Mouse (Mus musculus) kidney, postnatal 0 days (tissue): ENCODE measurements around the gene Lrrc4. TPM values are rescaled to one million over a fixed set of nuclear protein-coding genes. Genes with fewer than 3 reads are reported as not detected.
A peak's percentile ranks its signal among the peaks of the same experiment; 100 is the strongest.

Source experiments
- ATAC-seq: fragments of 200-750 bp; cut with Nextera tagmentation; replicated peaks from 2 replicates; pipeline ENCODE4 v1.8.0; 2017; ENCODE audit warnings: low read depth, moderate number of reproducible peaks, moderate TSS enrichment, moderate library complexity; ENCODE audit not compliant: low FRiP score
- DNase-seq: peaks from one replicate; pipeline ENCODE4 v3.0.0-alpha.2; 2016; ENCODE audit warnings: low spot score
- H3K27ac ChIP-seq: fragments of 300-500 bp; sonication (generic); 2 replicates; pipeline ENCODE4 v1.5.1; 2014; ENCODE audit warnings: mild to moderate bottlenecking
- H3K27me3 ChIP-seq: fragments of 300-500 bp; sonication (generic); 2 replicates; pipeline ENCODE4 v1.6.1; 2014; ENCODE audit warnings: low read length, mixed read lengths; ENCODE audit not compliant: insufficient read depth
- H3K36me3 ChIP-seq: fragments of 300-500 bp; sonication (generic); 2 replicates; pipeline ENCODE4 v1.6.1; 2014; ENCODE audit warnings: low read length, mixed read lengths; ENCODE audit not compliant: insufficient read depth
- H3K4me1 ChIP-seq: fragments of 300-500 bp; sonication (generic); replicated peaks from 2 replicates; pipeline ENCODE4 v1.6.1; 2014; ENCODE audit warnings: antibody characterized with exemption, low read length, mixed read lengths; ENCODE audit not compliant: insufficient read depth
- H3K4me2 ChIP-seq: fragments of 300-500 bp; sonication (generic); 2 replicates; pipeline ENCODE4 v1.6.1; 2014; ENCODE audit warnings: mild to moderate bottlenecking, low read length, moderate library complexity, mixed read lengths
- H3K4me3 ChIP-seq: fragments of 300-500 bp; sonication (generic); replicated peaks from 2 replicates; pipeline ENCODE4 v1.5.1; 2014; ENCODE audit warnings: low read depth, low read length
- H3K9ac ChIP-seq: fragments of 300-500 bp; sonication (generic); 2 replicates; pipeline ENCODE4 v1.6.1; 2014; ENCODE audit warnings: low read depth, low read length
- H3K9me3 ChIP-seq: fragments of 300-500 bp; sonication (generic); replicated peaks from 2 replicates; pipeline ENCODE4 v1.6.1; 2016; ENCODE audit warnings: low read length, inconsistent platforms, mixed read lengths
- CTCF ChIP-seq: IDR thresholded peaks from 2 replicates; pipeline ENCODE4 v1.5.1; 2016; ENCODE audit warnings: antibody characterized with exemption, low read depth, mild to moderate bottlenecking, moderate library complexity
- WGBS: fragments of 180-500 bp; shearing (Covaris S2); extraction: QIAGEN DNeasy Blood & Tissue Kit; methylation state at CpG from one replicate; pipeline ENCODE4 v1.1.7; 2014; 5-methylcytosine and 5-hydroxymethylcytosine counted together
- polyA plus RNA-seq: library from polyadenylated mRNA; unstranded; fragments of >200 nt; fragmentation: Nextera tagmentation; extraction: Ambion mirVana; gene quantifications from 2 replicates; pipeline ENCODE4 v1.2.1, GENCODE M21; 2015

The Lrrc4 gene
- polyA plus RNA-seq, 1 experiment from 2014 or later: 0.66 TPM

DNA sequence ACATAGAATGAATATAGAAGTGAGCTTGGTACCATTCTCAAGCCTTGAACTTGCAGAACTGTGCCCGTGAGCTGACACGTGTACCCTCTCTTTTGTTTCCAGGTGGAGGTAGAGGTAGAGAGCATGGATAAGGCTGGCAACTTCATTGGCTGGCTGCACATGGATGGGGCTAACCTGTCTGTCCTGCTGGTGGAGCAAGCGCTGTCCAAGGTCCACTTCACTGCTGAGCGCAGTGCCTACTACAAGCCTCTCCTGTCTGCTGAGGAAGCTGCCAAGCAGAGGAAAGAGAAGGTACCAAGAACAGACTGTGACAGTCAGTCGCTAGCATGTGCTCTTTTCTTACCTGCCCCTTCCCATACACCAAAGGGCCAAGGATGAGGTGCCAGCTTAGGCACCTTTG lies 43.2 kb upstream of the Lrrc4 start:
- Histone ChIP-seq H3K27me3 (no peaks in the 10 kb centered on the region), H3K4me3 (no peak overlapping the region), H3K4me1 (0 out of 2 replicates have a peak, but pooled peaks cover 13% of the 10 kb centered on the region), H3K9ac (no peak overlapping the region), H3K9me3 (no peaks in the 10 kb centered on the region), H3K27ac (no peak overlapping the region), H3K4me2 (no peak overlapping the region), H3K36me3 (0 out of 2 replicates have a peak, but pooled peaks cover 3% of the 10 kb centered on the region)
- ATAC-seq (no peak), DNase-seq (no peak)
- TF ChIP-seq CTCF: no peak
- 82% methylated on average over 5 of the region's 5 CpGs for WGBS

GRCm38 (mm10) chr6:28874053-28874452 lies 42.5 kb upstream of the Lrrc4 start:
- 56% methylated on average over 11 of the region's 11 CpGs for WGBS
- TF ChIP-seq CTCF: no peak
- DNase-seq (peak; percentile 41), ATAC-seq (no peak)
- Histone ChIP-seq H3K27me3 (no peaks in the 10 kb centered on the region), H3K9ac (no peak overlapping the region), H3K4me2 (no peak overlapping the region), H3K4me1 (0 out of 2 replicates have a peak, but pooled peaks cover 13% of the 10 kb centered on the region), H3K27ac (no peak overlapping the region), H3K4me3 (no peak overlapping the region), H3K36me3 (0 out of 2 replicates have a peak, but pooled peaks cover 3% of the 10 kb centered on the region), H3K9me3 (no peaks in the 10 kb centered on the region)

- no peak for DNase-seq
- H3K9me3 ChIP-seq: no peaks in the 10 kb centered on the region
- H3K4me2 ChIP-seq: no peak overlapping the region
- peaks cover 13% of the 10 kb centered on the region; the same call in 1 of the 2 replicates for H3K4me1 ChIP-seq
- 94% methylated on average over 3 of the region's 3 CpGs for WGBS
- no peak overlapping the region for H3K27ac ChIP-seq
- 0 out of 2 replicates have a peak, but pooled peaks cover 3% of the 10 kb centered on the region for H3K36me3 ChIP-seq
- H3K27me3 ChIP-seq: no peaks in the 10 kb centered on the region
- no peak overlapping the region for H3K9ac ChIP-seq
- no peak overlapping the region for H3K4me3 ChIP-seq
- no peak for ATAC-seq
- TF ChIP-seq CTCF: no peak
These were observed 40.9 kb upstream of the Lrrc4 start for GRCm38 (mm10) chr6:28872421-28872795.

DNA sequence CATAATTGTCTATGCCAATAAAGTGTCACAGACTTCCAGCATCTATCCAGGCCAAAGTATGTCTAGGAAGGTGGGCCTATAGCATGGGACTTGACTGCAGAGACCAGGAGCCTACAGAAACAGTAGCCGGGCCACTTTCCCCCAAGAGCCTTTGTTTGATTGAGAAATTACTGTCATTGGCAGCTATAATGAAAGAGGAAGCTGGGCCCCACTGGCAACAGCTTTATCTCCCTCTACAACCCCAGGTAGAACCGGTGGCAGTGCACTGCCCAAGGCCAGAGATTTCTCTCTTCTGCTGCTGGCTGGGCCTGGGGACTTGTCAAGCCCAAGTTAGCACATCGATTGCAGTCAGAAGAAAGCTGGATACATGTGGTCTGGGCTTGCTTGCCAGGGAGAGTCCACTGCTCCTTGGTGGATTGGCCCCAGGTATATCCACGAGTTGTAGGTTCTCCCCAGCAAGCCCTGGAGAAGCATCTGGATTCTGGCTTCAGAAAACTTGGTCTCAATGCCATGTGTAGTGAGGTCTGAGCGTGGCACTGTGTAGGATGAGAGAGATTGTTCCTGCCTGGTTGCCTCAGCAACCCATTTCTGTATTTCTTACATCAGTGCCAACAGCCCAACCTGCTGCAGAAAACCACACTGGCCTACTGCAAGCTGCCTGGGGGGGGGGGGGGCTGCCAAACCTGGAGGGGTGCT lies 40.3 kb upstream of the Lrrc4 start:
- 84% methylated on average over 5 of the region's 5 CpGs for WGBS
- TF ChIP-seq CTCF: no peak
- no peak overlapping the region for H3K9ac ChIP-seq
- H3K36me3 ChIP-seq: 0 out of 2 replicates have a peak, but pooled peaks cover 3% of the 10 kb centered on the region
- H3K9me3 ChIP-seq: no peaks in the 10 kb centered on the region
- no peak overlapping the region for H3K4me3 ChIP-seq
- ATAC-seq: no peak
- peaks cover 13% of the 10 kb centered on the region; the same call in 1 of the 2 replicates for H3K4me1 ChIP-seq
- no peak overlapping the region for H3K4me2 ChIP-seq
- no peak for DNase-seq
- no peak overlapping the region for H3K27ac ChIP-seq
- no peaks in the 10 kb centered on the region for H3K27me3 ChIP-seq

DNA sequence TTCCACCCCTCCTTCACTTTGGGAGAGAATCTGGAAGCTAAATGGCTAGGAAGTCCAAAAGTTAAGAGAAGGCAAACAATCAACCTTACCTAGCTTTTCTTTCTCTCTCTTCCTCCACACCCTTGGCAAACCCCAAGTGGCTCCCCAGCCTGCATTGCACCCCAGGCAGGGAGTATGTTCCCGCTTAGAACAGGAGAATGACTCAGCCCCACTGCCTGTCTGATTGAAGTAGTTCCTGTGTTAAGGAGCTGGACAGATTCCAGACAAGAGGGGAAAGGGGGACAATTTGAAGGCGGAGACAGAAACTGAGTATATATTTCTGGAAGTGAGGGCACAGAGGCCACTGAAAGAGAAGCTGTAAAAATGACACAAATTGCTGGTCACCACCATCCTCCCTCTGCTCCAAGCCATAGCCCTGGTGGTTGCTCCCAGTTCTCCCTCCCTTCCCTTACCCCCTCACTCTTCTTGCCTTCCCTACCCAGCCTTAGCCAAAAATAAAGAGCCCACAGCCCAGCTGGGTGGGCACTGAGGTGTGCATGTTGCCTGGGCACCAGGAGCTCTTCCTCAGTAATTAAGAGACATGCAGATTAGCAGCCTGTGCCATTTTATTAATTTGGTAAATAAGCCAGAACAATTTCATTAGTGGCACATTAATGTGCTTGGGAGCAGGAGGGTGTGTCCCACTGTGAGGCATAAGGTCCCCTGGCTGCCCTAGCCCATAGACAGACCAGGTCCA lies 36.1 kb upstream of the Lrrc4 start:
- H3K4me3 ChIP-seq: no peak overlapping the region
- H3K4me2 ChIP-seq: no peak overlapping the region
- no peak for ATAC-seq
- no peak overlapping the region for H3K9ac ChIP-seq
- H3K27ac ChIP-seq: no peak overlapping the region
- DNase-seq: peak; percentile 53
- no peaks in the 10 kb centered on the region for H3K9me3 ChIP-seq
- H3K27me3 ChIP-seq: no peaks in the 10 kb centered on the region
- H3K4me1 ChIP-seq: peaks cover 3% of the 10 kb centered on the region; the same call in 1 of the 2 replicates
- no peak for TF ChIP-seq CTCF
- 45% methylated on average over 2 of the region's 2 CpGs for WGBS
- no peaks in the 10 kb centered on the region for H3K36me3 ChIP-seq

DNA sequence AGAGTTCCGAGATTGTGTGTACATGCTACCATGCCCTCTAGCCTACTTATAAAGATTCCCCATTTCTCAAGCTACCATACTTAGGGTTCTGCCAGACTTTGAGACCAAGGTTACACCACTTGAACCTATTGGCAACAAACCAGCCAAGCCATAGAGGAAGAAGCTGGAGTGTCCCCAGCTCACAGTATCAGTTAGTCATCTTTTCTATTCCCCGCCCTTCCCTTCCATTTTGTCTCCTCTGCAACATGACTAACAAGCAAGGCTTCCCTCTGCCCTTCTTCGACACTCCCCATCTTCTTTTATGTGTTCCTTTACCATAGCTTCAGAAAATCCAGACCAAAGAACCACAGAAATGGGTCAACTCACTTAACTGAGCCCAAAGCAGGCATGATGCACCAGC lies 34.7 kb upstream of the Lrrc4 start:
- H3K27ac ChIP-seq: no peak overlapping the region
- no peak overlapping the region for H3K4me3 ChIP-seq
- H3K9ac ChIP-seq: no peak overlapping the region
- no peaks in the 10 kb centered on the region for H3K27me3 ChIP-seq
- no peak for TF ChIP-seq CTCF
- no peak overlapping the region for H3K4me2 ChIP-seq
- peaks cover 3% of the 10 kb centered on the region; the same call in 1 of the 2 replicates for H3K4me1 ChIP-seq
- WGBS: 91% methylated on average over 3 of the region's 3 CpGs
- no peaks in the 10 kb centered on the region for H3K9me3 ChIP-seq
- DNase-seq: no peak
- H3K36me3 ChIP-seq: no peaks in the 10 kb centered on the region
- ATAC-seq: no peak
